Mouse (Mus musculus) kidney, embryonic 16.5 days (tissue): ENCODE data around the gene Gsg1l2. TPM values are rescaled to one million over a fixed set of nuclear protein-coding genes. Genes with fewer than 3 reads are reported as not detected.

Experiments
- ATAC-seq: fragments of 200-750 bp; cut with Nextera tagmentation; 2 replicates; pipeline ENCODE4 v1.8.0; 2017; ENCODE audit warnings: moderate TSS enrichment; ENCODE audit not compliant: low FRiP score, low TSS enrichment
- H3K27ac ChIP-seq: fragments of 300-500 bp; sonication (generic); 2 replicates; pipeline ENCODE4 v1.5.1; 2014; ENCODE audit warnings: low read length
- H3K27me3 ChIP-seq: fragments of 300-500 bp; sonication (generic); 2 replicates; pipeline ENCODE4 v1.6.1; 2014; ENCODE audit warnings: low read length, control low read depth, mixed read lengths; ENCODE audit not compliant: insufficient read depth
- H3K36me3 ChIP-seq: fragments of 300-500 bp; sonication (generic); 2 replicates; pipeline ENCODE4 v1.6.1; 2014; ENCODE audit warnings: low read length, control low read depth, mixed read lengths; ENCODE audit not compliant: insufficient read depth
- H3K4me1 ChIP-seq: fragments of 300-500 bp; sonication (generic); 2 replicates; pipeline ENCODE4 v1.6.1; 2014; ENCODE audit warnings: low read length, control low read depth, mixed read lengths; ENCODE audit not compliant: insufficient read depth
- H3K4me2 ChIP-seq: fragments of 300-500 bp; sonication (generic); replicated peaks from 2 replicates; pipeline ENCODE4 v1.6.1; 2014; ENCODE audit warnings: low read depth, low read length
- H3K4me3 ChIP-seq: fragments of 300-500 bp; sonication (generic); 2 replicates; pipeline ENCODE4 v1.5.1; 2014; ENCODE audit warnings: mild to moderate bottlenecking, low read length
- H3K9ac ChIP-seq: fragments of 300-500 bp; sonication (generic); replicated peaks from 2 replicates; pipeline ENCODE4 v1.6.1; 2014; ENCODE audit warnings: low read length
- H3K9me3 ChIP-seq: fragments of 300-500 bp; sonication (generic); 2 replicates; pipeline ENCODE4 v1.6.1; 2016; ENCODE audit warnings: low read length, control low read depth
- WGBS: fragments of 180-500 bp; shearing (Covaris S2); extraction: QIAGEN DNeasy Blood & Tissue Kit; methylation state at CpG from one replicate; pipeline ENCODE4 v1.1.7; 2014; 5-methylcytosine and 5-hydroxymethylcytosine counted together
- polyA plus RNA-seq: library from polyadenylated mRNA; unstranded; fragments of >200 nt; fragmentation: Nextera tagmentation; extraction: Ambion mirVana; gene quantifications from 2 replicates; pipeline ENCODE4 v1.2.1, GENCODE M21; 2015

Gene Gsg1l2
- polyA plus RNA-seq, 1 experiment from 2014 or later: not detected

DNA sequence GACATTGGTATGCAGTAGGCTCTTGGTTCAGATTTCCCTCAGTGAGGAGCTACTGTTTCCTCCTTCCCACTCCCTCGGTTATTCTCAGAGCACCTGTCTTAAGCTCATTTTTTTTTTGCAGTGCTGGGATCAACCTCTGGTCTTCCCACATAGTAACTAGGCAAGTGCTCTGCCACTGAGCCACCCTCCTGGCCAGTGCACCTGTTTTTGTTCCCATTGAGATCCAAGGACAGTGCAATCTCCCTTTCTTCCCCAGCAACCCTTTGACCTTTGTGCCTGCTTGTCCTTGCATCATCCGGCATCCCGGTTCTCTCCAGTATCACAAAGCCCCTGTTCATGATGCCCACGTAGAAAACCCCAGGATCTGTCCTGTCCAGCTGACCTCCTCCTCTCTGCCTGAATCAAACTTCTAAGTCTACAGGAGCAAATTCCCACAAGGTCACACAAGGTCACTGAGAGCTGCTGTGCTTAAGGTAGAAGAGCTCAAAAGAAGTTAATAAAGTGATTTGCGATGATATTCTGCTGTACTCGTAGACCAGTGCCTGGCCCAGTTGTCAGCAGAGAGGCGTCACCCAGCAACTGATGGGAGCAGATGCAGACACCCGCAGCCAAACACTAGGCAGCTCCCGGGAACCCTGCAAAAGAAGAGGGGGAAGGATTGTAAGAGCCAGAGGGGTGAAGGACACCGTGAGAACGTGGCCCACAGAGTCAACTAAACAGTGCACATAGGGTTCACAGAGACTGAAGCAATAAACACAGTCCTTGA, 32.6 kb downstream of the Gsg1l2 start:
- Histone ChIP-seq H3K27ac (no peak overlapping the region), H3K9ac (no peak overlapping the region), H3K36me3 (no peaks in the 10 kb centered on the region), H3K4me2 (no peak overlapping the region), H3K27me3 (no peaks in the 10 kb centered on the region), H3K9me3 (no peaks in the 10 kb centered on the region), H3K4me1 (no peaks in the 10 kb centered on the region), H3K4me3 (no peak overlapping the region)
- WGBS: 81% methylated on average over 11 of the region's 11 CpGs
- no peak for ATAC-seq

DNA sequence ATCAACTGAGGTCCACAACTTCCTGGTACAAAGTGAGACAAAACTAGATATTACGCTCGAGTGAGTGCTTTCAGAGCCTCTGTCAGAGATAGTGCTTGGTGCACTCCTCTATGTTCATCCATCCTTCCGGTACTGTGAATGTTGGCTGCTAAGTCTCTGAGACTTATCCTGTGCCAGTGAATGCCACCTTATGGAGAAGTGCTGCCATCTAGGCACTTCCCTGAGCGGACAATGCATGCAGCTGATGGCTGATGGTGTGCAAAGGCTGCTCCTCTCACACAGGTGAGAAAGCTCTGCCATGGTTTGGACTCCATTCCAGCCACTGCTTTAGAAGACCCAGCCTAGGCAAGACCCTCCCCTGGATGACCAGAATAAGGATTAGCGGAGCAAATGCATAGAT, 33.6 kb downstream of the Gsg1l2 start:
- Histone ChIP-seq H3K4me1 (no peaks in the 10 kb centered on the region), H3K4me3 (no peak overlapping the region), H3K9ac (no peak overlapping the region), H3K36me3 (no peaks in the 10 kb centered on the region), H3K27me3 (no peaks in the 10 kb centered on the region), H3K27ac (no peak overlapping the region), H3K9me3 (no peaks in the 10 kb centered on the region), H3K4me2 (no peak overlapping the region)
- no peak for ATAC-seq
- WGBS: 78% methylated on average over 5 of the region's 5 CpGs

GRCm38 (mm10) chr11:67811535-67811934, 37.1 kb downstream of the Gsg1l2 start:
- H3K4me2 ChIP-seq: no peak overlapping the region
- H3K27ac ChIP-seq: no peak overlapping the region
- ATAC-seq: no peak
- H3K36me3 ChIP-seq: no peaks in the 10 kb centered on the region
- no peaks in the 10 kb centered on the region for H3K27me3 ChIP-seq
- H3K4me3 ChIP-seq: no peak overlapping the region
- no peaks in the 10 kb centered on the region for H3K4me1 ChIP-seq
- H3K9ac ChIP-seq: no peak overlapping the region
- H3K9me3 ChIP-seq: no peaks in the 10 kb centered on the region
- WGBS: 81% methylated on average over 6 of the region's 6 CpGs

DNA sequence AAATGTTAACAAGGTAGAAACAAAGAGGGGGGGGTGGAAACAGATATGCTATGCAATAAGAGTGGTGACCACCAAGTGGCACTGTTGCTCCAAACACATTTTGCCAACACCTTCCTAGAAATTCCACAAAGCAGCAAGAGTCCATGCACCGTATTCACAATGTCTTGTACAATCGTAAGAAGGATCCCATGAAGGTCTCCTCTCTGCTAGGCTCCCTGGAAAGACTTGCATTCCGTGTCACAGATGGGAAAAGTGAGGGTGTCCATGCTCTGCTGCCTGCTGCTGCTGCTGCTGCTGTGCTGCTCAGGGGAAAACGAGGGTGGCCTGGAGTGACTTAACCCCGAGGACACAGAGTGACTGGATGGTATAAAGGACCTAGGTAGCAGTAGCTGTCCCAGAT, 45.2 kb downstream of the Gsg1l2 start:
- 0 out of 2 replicates have a peak overlapping the region, but pooled peaks have one; percentile 8 for H3K9ac ChIP-seq
- H3K4me2 ChIP-seq: peak overlapping the region; percentile 36
- H3K4me1 ChIP-seq: no peaks in the 10 kb centered on the region
- H3K36me3 ChIP-seq: no peaks in the 10 kb centered on the region
- 0 out of 2 replicates have a peak overlapping the region, but pooled peaks have one; percentile 5 for H3K4me3 ChIP-seq
- 14% methylated on average over 5 of the region's 5 CpGs for WGBS
- 0 out of 2 replicates have a peak, but pooled peaks have one; percentile 19 for ATAC-seq
- H3K9me3 ChIP-seq: no peaks in the 10 kb centered on the region
- no peak overlapping the region for H3K27ac ChIP-seq
- no peaks in the 10 kb centered on the region for H3K27me3 ChIP-seq

DNA sequence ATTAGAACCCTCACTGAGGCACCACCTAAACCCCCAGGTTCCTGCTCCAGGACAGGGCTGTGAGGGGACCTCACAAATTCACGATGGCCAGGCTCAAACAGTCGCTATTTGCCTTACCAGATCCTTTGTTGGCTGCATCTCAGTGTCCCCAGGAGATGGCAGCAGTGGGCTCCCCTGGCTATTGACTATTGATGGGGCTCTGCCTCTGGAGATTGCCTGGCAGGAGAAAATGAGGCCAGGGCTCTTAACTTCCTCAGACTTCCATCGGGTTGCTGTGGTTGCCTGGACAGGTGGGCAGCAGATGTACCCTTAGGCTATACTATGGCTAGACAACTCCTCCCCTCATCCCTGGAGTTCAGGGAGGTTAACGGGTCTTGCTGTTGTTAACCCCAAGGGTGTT, 45.8 kb downstream of the Gsg1l2 start:
- Histone ChIP-seq H3K36me3 (no peaks in the 10 kb centered on the region), H3K4me2 (no peak overlapping the region), H3K9ac (no peak overlapping the region), H3K27ac (no peak overlapping the region), H3K4me3 (no peak overlapping the region), H3K4me1 (no peaks in the 10 kb centered on the region), H3K9me3 (no peaks in the 10 kb centered on the region), H3K27me3 (no peaks in the 10 kb centered on the region)
- WGBS: 24% methylated on average over 4 of the region's 4 CpGs
- ATAC-seq: no peak

GRCm38 (mm10) chr11:67821560-67821959, 47.2 kb downstream of the Gsg1l2 start:
- ATAC-seq: no peak
- Histone ChIP-seq H3K27me3 (no peaks in the 10 kb centered on the region), H3K27ac (no peak overlapping the region), H3K36me3 (no peaks in the 10 kb centered on the region), H3K4me1 (no peaks in the 10 kb centered on the region), H3K4me2 (no peak overlapping the region), H3K9ac (no peak overlapping the region), H3K4me3 (no peak overlapping the region), H3K9me3 (no peaks in the 10 kb centered on the region)
- 89% methylated on average over 6 of the region's 6 CpGs for WGBS

DNA sequence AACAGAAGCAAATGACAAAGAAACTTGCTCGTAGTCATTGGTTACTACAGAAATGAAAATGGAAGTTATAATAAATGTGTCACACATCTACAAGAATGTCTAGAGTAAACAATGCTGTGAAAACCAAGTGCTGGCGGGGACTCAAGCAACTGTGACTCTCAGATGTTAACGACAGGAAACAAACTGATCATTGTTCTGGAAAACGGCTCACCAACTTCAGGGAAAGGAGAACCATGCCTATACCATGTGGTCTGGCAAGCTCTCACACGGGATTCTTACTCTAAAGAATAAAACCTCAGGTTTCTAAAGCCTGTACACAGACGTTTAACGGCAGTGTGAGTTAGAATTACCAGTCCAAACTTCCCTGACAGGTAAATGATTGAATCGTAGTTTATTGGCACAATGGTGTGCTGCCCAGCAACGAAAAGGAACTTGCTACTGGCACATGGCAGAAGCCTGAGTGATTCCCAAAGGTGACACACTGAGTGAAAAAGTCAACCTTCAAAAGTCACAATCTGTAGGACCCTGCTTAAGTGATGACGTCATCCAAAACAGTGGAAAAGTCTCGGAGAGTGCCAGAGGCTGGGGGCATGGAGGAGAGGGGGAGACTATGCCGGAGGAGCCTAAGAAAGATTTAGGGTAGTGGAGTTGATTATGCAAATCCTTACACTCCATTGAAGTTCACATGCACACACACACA, 54.1 kb downstream of the Gsg1l2 start:
- Histone ChIP-seq H3K4me2 (no peak overlapping the region), H3K36me3 (no peaks in the 10 kb centered on the region), H3K4me3 (no peak overlapping the region), H3K4me1 (peaks cover 6% of the 10 kb centered on the region; the same call in 1 of the 2 replicates), H3K27ac (0 out of 2 replicates have a peak overlapping the region, but pooled peaks have one; percentile 46), H3K27me3 (no peaks in the 10 kb centered on the region), H3K9me3 (no peaks in the 10 kb centered on the region), H3K9ac (no peak overlapping the region)
- ATAC-seq: no peak
- 34% methylated on average over 12 of the region's 12 CpGs for WGBS

GRCm38 (mm10) chr11:67829530-67829929, 55.1 kb downstream of the Gsg1l2 start:
- ATAC-seq: no peak
- Histone ChIP-seq H3K27me3 (no peaks in the 10 kb centered on the region), H3K9me3 (no peaks in the 10 kb centered on the region), H3K4me1 (peaks cover 6% of the 10 kb centered on the region; the same call in 1 of the 2 replicates), H3K27ac (no peak overlapping the region), H3K4me3 (no peak overlapping the region), H3K36me3 (no peaks in the 10 kb centered on the region), H3K9ac (no peak overlapping the region), H3K4me2 (no peak overlapping the region)
- WGBS: 67% methylated on average over 6 of the region's 6 CpGs

DNA sequence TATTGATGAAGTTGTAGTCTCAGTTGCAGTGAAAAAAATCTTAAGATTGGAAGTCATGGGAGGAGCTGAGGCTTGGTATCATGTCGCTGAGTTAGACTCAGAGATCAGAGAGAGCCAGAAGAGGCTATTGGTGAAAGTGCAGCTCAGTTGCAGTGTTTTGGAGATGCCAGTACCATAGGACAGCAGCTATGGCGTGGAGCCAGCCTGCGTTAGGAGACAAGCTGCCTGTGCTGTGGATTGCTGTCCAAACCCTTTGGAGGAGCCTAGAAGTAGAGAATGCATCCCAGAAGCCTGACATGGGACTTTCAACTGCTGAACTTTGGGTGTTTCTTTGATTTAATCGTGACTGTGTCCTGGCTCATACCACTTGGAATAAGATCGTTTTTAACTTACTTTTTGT, 57.4 kb downstream of the Gsg1l2 start:
- H3K4me1 ChIP-seq: peaks cover 6% of the 10 kb centered on the region; the same call in 1 of the 2 replicates
- H3K4me3 ChIP-seq: no peak overlapping the region
- no peak overlapping the region for H3K4me2 ChIP-seq
- no peak overlapping the region for H3K9ac ChIP-seq
- H3K9me3 ChIP-seq: no peaks in the 10 kb centered on the region
- ATAC-seq: no peak
- no peaks in the 10 kb centered on the region for H3K36me3 ChIP-seq
- no peaks in the 10 kb centered on the region for H3K27me3 ChIP-seq
- WGBS: 80% methylated on average over 5 of the region's 5 CpGs
- H3K27ac ChIP-seq: no peak overlapping the region
